Mouse (Mus musculus) limb, embryonic 13.5 days (tissue): Measurements from ENCODE around the gene Spop. TPM values are rescaled to one million over a fixed set of nuclear protein-coding genes. Genes with fewer than 3 reads are reported as not detected.

Experiments used
- ATAC-seq: fragments of 200-750 bp; cut with Nextera tagmentation; 2 replicates; pipeline ENCODE4 v1.8.0; 2017; ENCODE audit warnings: low read depth, moderate number of reproducible peaks, moderate TSS enrichment; ENCODE audit not compliant: low FRiP score
- H3K27ac ChIP-seq: fragments of 300-500 bp; sonication (generic); 2 replicates; pipeline ENCODE4 v1.5.1; 2015; ENCODE audit warnings: inconsistent platforms, mild to moderate bottlenecking, moderate library complexity
- H3K27me3 ChIP-seq: fragments of 300-500 bp; sonication (generic); 2 replicates; pipeline ENCODE4 v1.6.1; 2015; ENCODE audit warnings: mild to moderate bottlenecking, inconsistent platforms
- H3K36me3 ChIP-seq: fragments of 300-500 bp; sonication (generic); 2 replicates; pipeline ENCODE4 v1.6.1; 2015; ENCODE audit warnings: inconsistent platforms, mild to moderate bottlenecking, moderate library complexity
- H3K4me1 ChIP-seq: fragments of 300-500 bp; sonication (generic); 2 replicates; pipeline ENCODE4 v1.6.1; 2015; ENCODE audit warnings: inconsistent platforms
- H3K4me2 ChIP-seq: fragments of 300-500 bp; sonication (generic); replicated peaks from 2 replicates; pipeline ENCODE4 v1.6.1; 2015; ENCODE audit warnings: inconsistent platforms, mild to moderate bottlenecking, moderate library complexity
- H3K4me3 ChIP-seq: fragments of 300-500 bp; sonication (generic); 2 replicates; pipeline ENCODE4 v1.5.1; 2015; ENCODE audit warnings: moderate library complexity, mild to moderate bottlenecking, inconsistent platforms
- H3K9ac ChIP-seq: fragments of 300-500 bp; sonication (generic); 2 replicates; pipeline ENCODE4 v1.6.1; 2015; ENCODE audit warnings: mild to moderate bottlenecking, inconsistent platforms
- H3K9me3 ChIP-seq: fragments of 300-500 bp; sonication (generic); 2 replicates; pipeline ENCODE4 v1.6.1; 2016; ENCODE audit warnings: inconsistent platforms
- WGBS: fragments of 180-500 bp; shearing (Covaris S2); methylation state at CpG from one replicate; pipeline ENCODE4 v1.1.7; 2015; 5-methylcytosine and 5-hydroxymethylcytosine counted together
- polyA plus RNA-seq: library from polyadenylated mRNA; unstranded; fragments of >200 nt; fragmentation: Nextera tagmentation; extraction: Ambion mirVana; gene quantifications from 2 replicates; pipeline ENCODE4 v1.2.1, GENCODE M21; 2015

Gene Spop
- polyA plus RNA-seq, 1 experiment from 2014 or later: 156 TPM

GRCm38 (mm10) chr11:95380711-95381110 is 33.2 kb upstream of the Spop start:
- Histone ChIP-seq H3K9ac (no peak overlapping the region), H3K27me3 (no peaks in the 10 kb centered on the region), H3K4me1 (peaks cover 3% of the 10 kb centered on the region), H3K4me2 (no peak overlapping the region), H3K9me3 (no peaks in the 10 kb centered on the region), H3K27ac (no peak overlapping the region), H3K4me3 (no peak overlapping the region), H3K36me3 (peaks cover 68% of the 10 kb centered on the region)
- 87% methylated on average over 7 of the region's 7 CpGs for WGBS
- ATAC-seq: no peak

GRCm38 (mm10) chr11:95381146-95381545 is 32.7 kb upstream of the Spop start:
- ATAC-seq: no peak
- 91% methylated on average over 1 of the region's 1 CpGs for WGBS
- H3K9me3 ChIP-seq: no peaks in the 10 kb centered on the region
- H3K27me3 ChIP-seq: no peaks in the 10 kb centered on the region
- H3K9ac ChIP-seq: no peak overlapping the region
- H3K27ac ChIP-seq: no peak overlapping the region
- H3K4me3 ChIP-seq: no peak overlapping the region
- H3K36me3 ChIP-seq: peaks cover 63% of the 10 kb centered on the region
- peaks cover 8% of the 10 kb centered on the region for H3K4me1 ChIP-seq
- H3K4me2 ChIP-seq: no peak overlapping the region

DNA sequence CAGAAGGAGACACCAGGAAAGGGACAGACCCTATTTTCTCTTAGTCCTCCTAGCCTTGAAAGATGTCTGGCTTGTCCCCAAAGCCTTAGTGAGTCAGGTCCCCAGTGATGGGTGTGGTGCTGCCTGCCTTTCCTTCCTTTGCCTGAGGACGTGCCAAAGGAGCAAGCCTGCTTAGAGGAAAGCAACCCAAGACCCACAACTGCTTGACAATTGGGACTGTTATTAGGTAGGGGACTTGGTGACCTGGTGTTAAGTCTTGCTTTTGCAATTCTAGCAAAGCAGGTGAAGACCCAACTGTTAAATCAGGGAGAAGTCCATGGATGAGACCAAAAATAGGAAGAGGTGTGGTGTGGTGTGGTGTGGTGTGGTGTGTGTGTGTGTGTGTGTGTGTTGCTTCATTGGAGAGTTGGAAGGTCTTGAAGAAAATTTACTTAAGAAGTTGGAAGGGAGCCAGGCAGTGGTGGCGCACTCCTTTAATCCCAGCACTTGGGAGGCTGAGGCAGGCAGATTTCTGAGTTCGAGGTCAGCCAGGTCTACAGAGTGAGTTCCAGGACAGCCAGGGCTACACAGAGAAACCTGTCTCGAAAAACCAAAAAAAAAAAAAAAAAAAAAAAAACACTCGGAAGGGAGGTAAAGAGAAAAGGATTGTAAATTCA is 30.4 kb upstream of the Spop start:
- ATAC-seq: no peak
- H3K9me3 ChIP-seq: no peaks in the 10 kb centered on the region
- WGBS: 78% methylated on average over 5 of the region's 5 CpGs

GRCm38 (mm10) chr11:95384004-95384318 is 29.9 kb upstream of the Spop start:
- WGBS: 36% methylated on average over 9 of the region's 9 CpGs
- Histone ChIP-seq H3K27me3 (no peaks in the 10 kb centered on the region), H3K4me1 (peaks cover 12% of the 10 kb centered on the region), H3K27ac (no peak overlapping the region), H3K36me3 (peaks cover 63% of the 10 kb centered on the region), H3K9ac (peak overlapping the region; percentile 40; the same call in 1 of the 2 replicates), H3K4me3 (peak overlapping the region; percentile 94), H3K9me3 (no peaks in the 10 kb centered on the region), H3K4me2 (peak overlapping the region; percentile 74)
- no peak for ATAC-seq

More for the DNA sequence above, 30.4 kb upstream of the Spop start:
- H3K27ac ChIP-seq: no peak overlapping the region
- H3K27me3 ChIP-seq: no peaks in the 10 kb centered on the region
- H3K9ac ChIP-seq: no peak overlapping the region
- peaks cover 63% of the 10 kb centered on the region for H3K36me3 ChIP-seq
- H3K4me2 ChIP-seq: no peak overlapping the region
- no peak overlapping the region for H3K4me3 ChIP-seq
- peaks cover 12% of the 10 kb centered on the region for H3K4me1 ChIP-seq

DNA sequence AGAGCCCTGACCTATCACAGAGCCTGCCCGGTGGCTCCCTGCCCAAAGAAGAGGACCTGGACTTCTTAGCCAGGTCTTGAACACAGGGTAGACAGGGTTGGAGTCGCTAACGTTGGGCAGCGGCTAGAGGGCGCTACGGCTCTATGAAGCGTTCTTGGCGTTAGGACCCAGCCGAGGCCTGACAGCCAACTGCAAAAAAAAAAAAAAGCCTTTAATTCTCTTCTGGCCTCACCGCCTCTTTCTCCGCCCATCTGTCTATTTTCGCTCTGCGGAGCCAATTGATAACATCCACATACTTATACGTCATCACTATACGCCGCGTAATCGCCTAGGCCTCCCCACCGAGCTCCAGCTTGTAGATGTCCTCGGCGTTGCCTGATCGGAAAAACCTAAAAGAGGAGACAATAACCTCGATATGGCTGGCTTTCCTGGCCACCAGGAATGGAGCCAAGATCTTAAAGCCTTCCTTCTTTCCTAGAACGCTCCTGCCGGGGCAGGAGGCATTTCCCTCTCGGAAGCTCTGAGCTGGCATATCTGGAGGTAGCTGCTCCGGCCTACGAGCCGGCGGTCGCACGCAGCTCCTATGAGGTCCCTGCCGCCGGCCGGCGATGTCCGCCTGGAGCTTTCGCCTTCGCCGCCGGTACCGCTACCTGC is 29.4 kb upstream of the Spop start, which contains the start of gene Slc35b1:
Gene Slc35b1, plus strand, starts transcription at position 374 of the 654 bp plus-strand sequence.
- Histone ChIP-seq H3K4me3 (peak within 1 kb of the TSS; percentile 94), H3K9ac (peak within 1 kb of the TSS; percentile 88), H3K27me3 (no peaks in the 10 kb centered on the region), H3K4me2 (peak within 1 kb of the TSS; percentile 74), H3K36me3 (peaks cover 63% of the 10 kb centered on the region), H3K27ac (peak within 1 kb of the TSS; percentile 82), H3K4me1 (peaks cover 12% of the 10 kb centered on the region), H3K9me3 (no peaks in the 10 kb centered on the region)
- under 1% methylated on average over 42 of the region's 42 CpGs for WGBS
- peak; percentile 96 for ATAC-seq

DNA sequence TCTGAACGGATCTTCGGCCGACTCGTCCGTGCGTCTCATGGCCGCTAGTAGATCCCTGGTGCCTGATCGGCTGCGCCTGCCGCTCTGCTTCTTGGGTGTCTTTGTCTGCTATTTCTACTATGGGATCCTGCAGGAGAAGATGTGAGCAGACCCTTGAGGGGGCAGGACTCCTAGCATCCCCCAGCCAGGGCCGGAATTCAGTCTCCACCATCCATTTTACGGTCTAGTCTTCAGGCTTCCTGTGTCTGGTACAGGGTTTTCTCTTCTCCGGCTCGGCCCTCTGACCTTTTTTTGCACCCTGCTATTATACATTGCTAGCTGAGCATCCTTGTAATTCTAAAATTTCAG is 28.9 kb upstream of the Spop start:
- Histone ChIP-seq H3K9me3 (no peaks in the 10 kb centered on the region), H3K4me2 (peak overlapping the region; percentile 74), H3K27me3 (no peaks in the 10 kb centered on the region), H3K4me3 (peak overlapping the region; percentile 94), H3K27ac (peak overlapping the region; percentile 82), H3K9ac (peak overlapping the region; percentile 88), H3K36me3 (peaks cover 63% of the 10 kb centered on the region), H3K4me1 (peaks cover 12% of the 10 kb centered on the region)
- WGBS: under 1% methylated on average over 14 of the region's 14 CpGs
- ATAC-seq: peak; percentile 12; the same call in 1 of the 2 replicates

GRCm38 (mm10) chr11:95387354-95387753 is 26.5 kb upstream of the Spop start:
- H3K27me3 ChIP-seq: no peaks in the 10 kb centered on the region
- no peak overlapping the region for H3K4me2 ChIP-seq
- H3K9me3 ChIP-seq: no peaks in the 10 kb centered on the region
- WGBS: 88% methylated on average over 7 of the region's 7 CpGs
- peaks cover 19% of the 10 kb centered on the region for H3K4me1 ChIP-seq
- no peak overlapping the region for H3K27ac ChIP-seq
- ATAC-seq: no peak
- no peak overlapping the region for H3K4me3 ChIP-seq
- H3K36me3 ChIP-seq: peaks cover 65% of the 10 kb centered on the region
- H3K9ac ChIP-seq: no peak overlapping the region

GRCm38 (mm10) chr11:95389006-95389405 is 24.9 kb upstream of the Spop start:
- peaks cover 33% of the 10 kb centered on the region for H3K4me1 ChIP-seq
- H3K27ac ChIP-seq: no peak overlapping the region
- WGBS: 71% methylated on average over 3 of the region's 3 CpGs
- H3K9me3 ChIP-seq: no peaks in the 10 kb centered on the region
- H3K36me3 ChIP-seq: peaks cover 63% of the 10 kb centered on the region
- H3K4me3 ChIP-seq: no peak overlapping the region
- ATAC-seq: no peak
- H3K27me3 ChIP-seq: no peaks in the 10 kb centered on the region
- no peak overlapping the region for H3K4me2 ChIP-seq
- H3K9ac ChIP-seq: no peak overlapping the region

DNA sequence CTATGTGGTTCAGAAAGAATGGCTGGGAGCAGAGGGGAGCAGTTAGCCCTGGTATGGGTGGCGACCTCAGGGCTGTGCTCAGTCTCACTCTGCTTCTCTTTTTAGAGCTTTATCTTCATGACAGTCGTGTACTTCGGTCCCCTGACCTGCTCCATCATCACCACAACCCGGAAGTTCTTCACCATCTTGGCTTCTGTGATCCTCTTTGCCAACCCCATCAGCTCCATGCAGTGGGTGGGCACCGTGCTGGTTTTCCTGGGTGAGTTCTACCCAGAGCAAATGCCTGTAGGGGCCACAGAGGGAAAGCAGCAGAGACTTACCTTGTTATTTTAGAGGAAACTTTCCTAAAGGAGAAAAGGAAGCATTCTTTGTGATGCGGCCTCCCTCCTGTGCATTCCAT is 23.5 kb upstream of the Spop start:
- no peak for ATAC-seq
- Histone ChIP-seq H3K9me3 (no peaks in the 10 kb centered on the region), H3K27ac (no peak overlapping the region), H3K4me2 (no peak overlapping the region), H3K4me3 (no peak overlapping the region), H3K4me1 (peaks cover 33% of the 10 kb centered on the region), H3K9ac (no peak overlapping the region), H3K27me3 (no peaks in the 10 kb centered on the region), H3K36me3 (peaks cover 63% of the 10 kb centered on the region)
- WGBS: 94% methylated on average over 6 of the region's 6 CpGs

DNA sequence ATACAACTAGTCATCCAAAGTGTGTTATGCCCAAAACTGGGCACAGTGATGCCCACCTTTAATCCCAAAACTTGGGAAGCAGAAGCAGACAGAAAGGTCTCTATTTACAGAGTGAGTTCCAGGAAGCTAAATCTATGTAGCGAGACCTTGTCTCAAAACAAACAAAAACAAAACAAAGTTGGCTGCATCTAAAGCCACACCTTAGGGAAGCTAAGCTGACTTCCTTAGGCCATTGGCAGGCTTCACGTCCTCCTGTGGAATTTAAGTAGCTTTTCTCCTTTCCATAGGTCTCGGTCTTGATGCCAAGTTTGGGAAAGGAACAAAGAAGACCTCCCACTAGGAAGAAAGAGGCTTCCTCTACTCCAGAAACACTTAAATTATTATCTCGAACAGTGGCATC is 22.7 kb upstream of the Spop start:
- H3K9ac ChIP-seq: no peak overlapping the region
- H3K4me1 ChIP-seq: peaks cover 25% of the 10 kb centered on the region
- no peak overlapping the region for H3K4me2 ChIP-seq
- no peaks in the 10 kb centered on the region for H3K27me3 ChIP-seq
- no peak overlapping the region for H3K27ac ChIP-seq
- WGBS: 73% methylated on average over 4 of the region's 4 CpGs
- H3K9me3 ChIP-seq: no peaks in the 10 kb centered on the region
- no peak overlapping the region for H3K4me3 ChIP-seq
- peaks cover 62% of the 10 kb centered on the region for H3K36me3 ChIP-seq
- ATAC-seq: no peak

GRCm38 (mm10) chr11:95391743-95392142 is 22.1 kb upstream of the Spop start:
- no peak overlapping the region for H3K4me3 ChIP-seq
- no peak for ATAC-seq
- 63% methylated on average over 5 of the region's 5 CpGs for WGBS
- H3K4me1 ChIP-seq: peaks cover 21% of the 10 kb centered on the region
- H3K36me3 ChIP-seq: peaks cover 57% of the 10 kb centered on the region
- H3K9me3 ChIP-seq: no peaks in the 10 kb centered on the region
- H3K9ac ChIP-seq: no peak overlapping the region
- 0 out of 2 replicates have a peak overlapping the region, but pooled peaks have one; percentile 16 for H3K4me2 ChIP-seq
- peak overlapping the region; percentile 55 for H3K27ac ChIP-seq
- H3K27me3 ChIP-seq: no peaks in the 10 kb centered on the region

GRCm38 (mm10) chr11:95392223-95392667 is 21.6 kb upstream of the Spop start:
- Histone ChIP-seq H3K4me2 (0 out of 2 replicates have a peak overlapping the region, but pooled peaks have one; percentile 16), H3K9me3 (no peaks in the 10 kb centered on the region), H3K36me3 (peaks cover 52% of the 10 kb centered on the region), H3K27ac (peak overlapping the region; percentile 55), H3K27me3 (no peaks in the 10 kb centered on the region), H3K4me1 (peaks cover 21% of the 10 kb centered on the region), H3K9ac (no peak overlapping the region), H3K4me3 (no peak overlapping the region)
- ATAC-seq: no peak
- 57% methylated on average over 7 of the region's 7 CpGs for WGBS
